Mouse (Mus musculus) liver, embryonic 16.5 days (tissue): ENCODE measurements around the gene Gemin6. TPM values are rescaled to one million over a fixed set of nuclear protein-coding genes. Genes with fewer than 3 reads are reported as not detected.
"Not testable (repeated sequence)": the region's sequence is repeated elsewhere in the genome, so short reads cannot be mapped to it uniquely, and the experiment has no call there.

Experiments used
- ATAC-seq: fragments of 200-750 bp; cut with Nextera tagmentation; 2 replicates; pipeline ENCODE4 v1.8.0; 2017; ENCODE audit warnings: low read depth, mild to moderate bottlenecking, moderate number of reproducible peaks, moderate library complexity
- H3K27ac ChIP-seq: fragments of 300-500 bp; sonication (generic); 2 replicates; pipeline ENCODE4 v1.5.1; 2014; ENCODE audit warnings: mild to moderate bottlenecking, low read length
- H3K27me3 ChIP-seq: fragments of 300-500 bp; sonication (generic); 2 replicates; pipeline ENCODE4 v1.6.1; 2014; ENCODE audit warnings: low read depth, low read length, mixed read lengths; ENCODE audit not compliant: control insufficient read depth, insufficient read depth
- H3K36me3 ChIP-seq: fragments of 300-500 bp; sonication (generic); 2 replicates; pipeline ENCODE4 v1.6.1; 2014; ENCODE audit warnings: mild to moderate bottlenecking; ENCODE audit not compliant: control insufficient read depth, insufficient read depth
- H3K4me1 ChIP-seq: fragments of 300-500 bp; sonication (generic); 2 replicates; pipeline ENCODE4 v1.6.1; 2014; ENCODE audit warnings: low read depth, low read length, mixed read lengths; ENCODE audit not compliant: control insufficient read depth
- H3K4me2 ChIP-seq: fragments of 300-500 bp; sonication (generic); 2 replicates; pipeline ENCODE4 v1.6.1; 2014; ENCODE audit warnings: low read depth, low read length, mixed read lengths
- H3K4me3 ChIP-seq: fragments of 300-500 bp; sonication (generic); 2 replicates; pipeline ENCODE4 v1.5.1; 2014; ENCODE audit warnings: low read depth, mild to moderate bottlenecking, low read length
- H3K9ac ChIP-seq: fragments of 300-500 bp; sonication (generic); 2 replicates; pipeline ENCODE4 v1.6.1; 2014; ENCODE audit warnings: low read depth, low read length
- H3K9me3 ChIP-seq: fragments of 300-500 bp; sonication (generic); replicated peaks from 2 replicates; pipeline ENCODE4 v1.6.1; 2016; ENCODE audit warnings: low read length; ENCODE audit not compliant: control insufficient read depth
- WGBS: fragments of 180-500 bp; shearing (Covaris S2); extraction: QIAGEN DNeasy Blood & Tissue Kit; methylation state at CpG from one replicate; pipeline ENCODE4 v1.1.7; 2014; ENCODE audit not compliant: insufficient replicate concordance; 5-methylcytosine and 5-hydroxymethylcytosine counted together
- polyA plus RNA-seq: library from polyadenylated mRNA; unstranded; fragments of >200 nt; fragmentation: Nextera tagmentation; extraction: Ambion mirVana; gene quantifications from 2 replicates; pipeline ENCODE4 v1.2.1, GENCODE M21; 2015

Gene Gemin6
- polyA plus RNA-seq, 1 experiment from 2014 or later = 21.3 TPM

- no peak overlapping the region for H3K9ac ChIP-seq
Measured at GRCm38 (mm10) chr17:80243116-80243515, 18.9 kb downstream of the Gemin6 start.

GRCm38 (mm10) chr17:80252757-80253525, 28.7 kb downstream of the Gemin6 start:
- peak; percentile 56; the same call in 1 of the 2 replicates for ATAC-seq
- peak overlapping the region; percentile 62 for H3K27ac ChIP-seq
- no peak overlapping the region for H3K4me3 ChIP-seq
- WGBS = 74% methylated on average over 13 of the region's 13 CpGs
- peaks cover 29% of the 10 kb centered on the region for H3K36me3 ChIP-seq
- no peaks in the 10 kb centered on the region for H3K4me1 ChIP-seq
- H3K9me3 ChIP-seq = no peaks in the 10 kb centered on the region; the same call in 1 of the 2 replicates
- H3K4me2 ChIP-seq = no peak overlapping the region
- H3K9ac ChIP-seq = no peak overlapping the region
- no peaks in the 10 kb centered on the region for H3K27me3 ChIP-seq

More at GRCm38 (mm10) chr17:80243116-80243515, 18.9 kb downstream of the Gemin6 start:
- Histone ChIP-seq H3K4me3 (no peak overlapping the region), H3K36me3 (peaks cover 16% of the 10 kb centered on the region), H3K27me3 (no peaks in the 10 kb centered on the region), H3K4me2 (no peak overlapping the region), H3K9me3 (no peaks in the 10 kb centered on the region), H3K4me1 (peaks cover 3% of the 10 kb centered on the region; the same call in 1 of the 2 replicates), H3K27ac (peak overlapping the region; percentile 55)
- ATAC-seq = peak; percentile 90
- 62% methylated on average over 13 of the region's 13 CpGs for WGBS

- H3K36me3 ChIP-seq = peaks cover 32% of the 10 kb centered on the region
- no peak overlapping the region for H3K27ac ChIP-seq
Measured at GRCm38 (mm10) chr17:80254421-80254820, 30.2 kb downstream of the Gemin6 start.

GRCm38 (mm10) chr17:80255208-80255607, 31.0 kb downstream of the Gemin6 start:
- Histone ChIP-seq H3K4me2 (no peak overlapping the region), H3K9me3 (no peaks in the 10 kb centered on the region; the same call in 1 of the 2 replicates), H3K4me3 (no peak overlapping the region), H3K27ac (no peak overlapping the region), H3K4me1 (no peaks in the 10 kb centered on the region), H3K9ac (no peak overlapping the region), H3K27me3 (no peaks in the 10 kb centered on the region), H3K36me3 (peaks cover 29% of the 10 kb centered on the region)
- peak; percentile 48; the same call in 1 of the 2 replicates for ATAC-seq
- 54% methylated on average over 13 of the region's 13 CpGs for WGBS

More at GRCm38 (mm10) chr17:80254421-80254820, 30.2 kb downstream of the Gemin6 start:
- no peaks in the 10 kb centered on the region for H3K4me1 ChIP-seq
- ATAC-seq = no peak
- H3K27me3 ChIP-seq = no peaks in the 10 kb centered on the region
- no peak overlapping the region for H3K4me3 ChIP-seq
- no peaks in the 10 kb centered on the region; the same call in 1 of the 2 replicates for H3K9me3 ChIP-seq
- no peak overlapping the region for H3K4me2 ChIP-seq
- no peak overlapping the region for H3K9ac ChIP-seq
- 82% methylated on average over 5 of the region's 5 CpGs for WGBS

GRCm38 (mm10) chr17:80267065-80267464, 42.8 kb downstream of the Gemin6 start:
- no peaks in the 10 kb centered on the region for H3K4me1 ChIP-seq
- no peak overlapping the region for H3K9ac ChIP-seq
- H3K4me3 ChIP-seq = no peak overlapping the region
- H3K27me3 ChIP-seq = no peaks in the 10 kb centered on the region
- no peak for ATAC-seq
- WGBS = 76% methylated on average over 4 of the region's 4 CpGs
- peaks cover 6% of the 10 kb centered on the region; the same call in 1 of the 2 replicates for H3K36me3 ChIP-seq
- H3K27ac ChIP-seq = no peak overlapping the region
- no peak overlapping the region for H3K4me2 ChIP-seq
- H3K9me3 ChIP-seq = no peaks in the 10 kb centered on the region

GRCm38 (mm10) chr17:80268151-80268550, 43.9 kb downstream of the Gemin6 start:
- ATAC-seq = no peak
- H3K4me3 ChIP-seq = no peak overlapping the region
- H3K4me1 ChIP-seq = no peaks in the 10 kb centered on the region
- H3K9ac ChIP-seq = no peak overlapping the region
- H3K9me3 ChIP-seq = no peaks in the 10 kb centered on the region
- 83% methylated on average over 3 of the region's 3 CpGs for WGBS
- peaks cover 6% of the 10 kb centered on the region; the same call in 1 of the 2 replicates for H3K36me3 ChIP-seq
- no peak overlapping the region for H3K27ac ChIP-seq
- no peaks in the 10 kb centered on the region for H3K27me3 ChIP-seq
- no peak overlapping the region for H3K4me2 ChIP-seq

GRCm38 (mm10) chr17:80270622-80271021, 46.4 kb downstream of the Gemin6 start:
- 84% methylated on average over 7 of the region's 7 CpGs for WGBS
- not testable (repeated sequence) for H3K4me2 ChIP-seq, H3K9ac ChIP-seq, H3K27ac ChIP-seq, H3K9me3 ChIP-seq, H3K27me3 ChIP-seq, H3K4me1 ChIP-seq, ATAC-seq, H3K36me3 ChIP-seq, H3K4me3 ChIP-seq

Other genes with a start within 250 kb of the Gemin6 start
- gene Hnrnpll, start 162.1 kb upstream of the Gemin6 start, polyA plus RNA-seq = 17.2 and 17.7 TPM in 2 replicates
- gene Galm, start 97.0 kb upstream of the Gemin6 start, polyA plus RNA-seq = 40.1 and 42.9 TPM in 2 replicates
- gene Srsf7, start 17.1 kb upstream of the Gemin6 start, polyA plus RNA-seq = 178 and 195 TPM in 2 replicates
- not detected in 2 replicates for gene Ttc39d, start 17.0 kb upstream of the Gemin6 start, polyA plus RNA-seq
- 6.4 and 7.9 TPM in 2 replicates for gene Morn2, start 65.8 kb downstream of the Gemin6 start, polyA plus RNA-seq
- gene Dhx57, start 66.0 kb downstream of the Gemin6 start, polyA plus RNA-seq = 3.8 and 4.8 TPM in 2 replicates
- gene Arhgef33, start 83.0 kb downstream of the Gemin6 start, polyA plus RNA-seq = 0.23 and 0.32 TPM in 2 replicates
- not detected in 2 replicates for gene Gm10190, start 149.1 kb downstream of the Gemin6 start, polyA plus RNA-seq